Mouse (Mus musculus): ENCODE results near the gene Gm8267.
A peak's percentile ranks its signal among the peaks of the same experiment; 100 is the strongest.
"Not testable (repeated sequence)": the region's sequence is repeated elsewhere in the genome, so short reads cannot be mapped to it uniquely, and the experiment has no call there.

The Gm8267 gene

DNA sequence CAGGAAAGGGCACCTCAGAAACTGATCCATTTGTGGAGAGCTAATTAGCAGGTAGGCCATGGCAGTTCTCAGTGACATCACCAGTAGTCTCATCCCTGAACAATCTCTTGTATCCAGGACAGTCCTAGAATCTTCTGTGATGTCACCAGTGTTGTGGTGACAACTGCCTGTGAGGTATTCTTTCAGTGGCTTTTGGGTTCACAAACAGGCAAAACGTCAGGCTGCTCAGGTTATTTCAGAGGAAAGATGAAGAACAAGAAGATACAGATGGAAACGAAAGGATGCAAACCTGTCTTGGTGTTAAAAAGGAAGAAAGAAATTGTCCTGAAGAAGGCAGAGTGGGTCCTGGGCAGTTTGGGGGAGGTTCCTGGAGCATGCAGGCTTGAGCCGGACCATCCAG is at the start of gene Gm8267:
Gene Gm8267 (minus strand): TSS at position 101 of the 400 bp plus-strand sequence.
- DNase-seq (ENCODE audit: low read depth, low spot score), result no peak

DNA sequence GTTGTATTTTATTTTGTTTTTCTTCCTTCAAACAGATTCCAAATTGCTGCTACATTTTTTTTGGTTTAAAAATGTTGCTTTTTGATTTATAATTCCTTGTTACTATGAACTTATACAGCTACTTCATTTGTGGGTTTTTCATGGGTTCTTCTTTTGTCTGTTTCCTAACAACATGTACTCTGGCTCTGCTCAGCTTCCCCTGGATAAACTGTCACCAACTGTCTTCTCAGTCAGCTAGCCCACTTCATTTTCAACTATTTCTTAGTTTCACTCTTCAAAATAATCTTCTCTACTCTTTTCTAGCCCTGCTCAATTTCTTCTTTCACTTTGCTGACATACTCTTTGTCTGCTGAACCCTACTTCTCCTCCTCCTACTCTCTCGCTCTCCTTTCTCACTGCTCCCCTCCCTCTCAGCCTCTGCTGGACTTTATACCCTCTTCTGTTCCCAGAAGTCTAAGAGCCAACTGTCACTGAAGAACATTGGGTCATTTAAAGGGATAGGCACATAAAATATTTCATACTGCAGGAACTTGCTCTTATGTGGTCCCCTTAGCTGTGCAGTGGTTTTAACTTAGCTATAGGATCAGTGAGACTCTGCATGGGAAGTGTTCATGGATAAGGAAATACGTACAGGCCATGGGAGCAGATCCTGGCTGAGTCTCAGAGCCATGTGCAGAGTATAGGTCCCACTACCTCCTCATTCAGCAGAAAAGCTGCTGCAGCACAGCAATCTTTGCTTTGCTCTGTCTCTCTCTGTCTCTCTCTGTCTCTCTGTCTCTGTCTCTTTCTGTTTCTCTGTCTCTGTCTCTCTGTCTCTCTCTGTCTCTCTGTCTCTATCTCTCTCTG is 39.6 kb upstream of the Gm8267 start:
- not testable (repeated sequence) for DNase-seq (ENCODE audit: low read depth, low spot score)

DNA sequence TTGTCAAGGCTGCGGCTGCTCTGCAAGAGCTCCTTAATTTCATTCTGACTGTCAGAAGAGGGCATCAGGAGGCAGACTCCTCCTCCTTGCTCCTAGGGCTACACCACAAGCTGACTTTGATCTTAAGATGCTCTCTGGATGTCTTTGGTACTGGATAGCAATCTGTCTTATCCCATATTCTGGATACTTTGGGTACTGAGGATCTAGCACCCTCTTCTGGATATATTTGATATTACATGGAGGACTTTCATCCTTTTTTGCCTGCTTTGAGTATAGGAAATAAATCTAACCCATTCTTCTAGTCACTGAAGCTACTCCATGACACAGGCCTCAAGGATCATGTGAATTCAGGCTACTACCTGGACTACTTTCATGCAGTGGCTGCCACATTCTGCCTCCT is 7.4 kb downstream of the Gm8267 start:
- DNase-seq (ENCODE audit: low read depth, low spot score), result peak; percentile 16

DNA sequence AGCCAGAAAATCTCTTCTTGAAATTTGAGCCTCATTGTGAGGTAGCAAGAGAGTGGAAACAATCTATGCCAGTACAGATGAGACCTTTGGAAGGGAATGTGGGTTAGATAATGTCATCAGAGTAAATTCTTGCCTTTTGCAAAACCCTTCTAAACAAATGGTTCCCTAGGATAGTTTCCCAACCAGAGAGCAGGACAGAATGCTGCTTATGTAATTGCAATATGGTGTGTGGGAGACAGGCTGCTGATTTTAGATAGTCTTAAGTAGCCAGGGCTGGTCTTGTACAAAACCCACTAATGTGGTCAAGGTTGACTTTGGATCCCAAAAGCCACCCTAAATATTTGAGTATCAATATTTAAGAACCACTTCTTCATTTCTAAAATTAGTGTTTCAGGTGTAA is 19.4 kb downstream of the Gm8267 start:
- not testable (repeated sequence) for DNase-seq (ENCODE audit: low read depth, low spot score)

- DNase-seq (ENCODE audit: low read depth, low spot score), result not testable (repeated sequence)
Observed at GRCm38 (mm10) chr14:44706356-44706755, 43.8 kb downstream of the Gm8267 start, which contains the start of gene Gm8257. TSS of gene Gm8257 (minus strand) at chr14:44706456.
